Mouse (Mus musculus) neural tube, embryonic 10.5 days (tissue): Measurements from ENCODE around the gene Gm7694.

Source experiments
- DNase-seq: peaks from one replicate; pipeline ENCODE4 v3.0.0-alpha.2; 2017; ENCODE audit warnings: low spot score; ENCODE audit errors: extremely low spot score

Gm7694 gene

GRCm38 (mm10) chr1:170306232-170306631 is at the start of gene Gm7694:
TSS of gene Gm7694 (minus strand) at chr1:170306332.
- no peak for DNase-seq

GRCm38 (mm10) chr1:170353335-170353734 is 47.2 kb upstream of the Gm7694 start:
- no peak for DNase-seq

GRCm38 (mm10) chr1:170351080-170351479 is 44.9 kb upstream of the Gm7694 start:
- no peak for DNase-seq

- DNase-seq: no peak
Observed at GRCm38 (mm10) chr1:170346266-170346665, 40.1 kb upstream of the Gm7694 start.

- DNase-seq: no peak
Observed at GRCm38 (mm10) chr1:170343906-170344305, 37.8 kb upstream of the Gm7694 start.

GRCm38 (mm10) chr1:170343081-170343480 is 36.9 kb upstream of the Gm7694 start:
- DNase-seq: no peak

- no peak for DNase-seq
Observed at GRCm38 (mm10) chr1:170339943-170340342, 33.8 kb upstream of the Gm7694 start.

- no peak for DNase-seq
Observed at GRCm38 (mm10) chr1:170332775-170333174, 26.6 kb upstream of the Gm7694 start.

GRCm38 (mm10) chr1:170331926-170332325 is 25.8 kb upstream of the Gm7694 start:
- DNase-seq: no peak

- no peak for DNase-seq
Observed at GRCm38 (mm10) chr1:170325277-170325676, 19.1 kb upstream of the Gm7694 start.

GRCm38 (mm10) chr1:170324312-170324711 is 18.2 kb upstream of the Gm7694 start:
- no peak for DNase-seq

GRCm38 (mm10) chr1:170323001-170323400 is 16.9 kb upstream of the Gm7694 start:
- no peak for DNase-seq

- no peak for DNase-seq
Observed at GRCm38 (mm10) chr1:170322046-170322445, 15.9 kb upstream of the Gm7694 start.

- no peak for DNase-seq
Observed at GRCm38 (mm10) chr1:170311431-170311830, 5.3 kb upstream of the Gm7694 start.

GRCm38 (mm10) chr1:170308503-170308902 is 2.4 kb upstream of the Gm7694 start, which contains the start of gene Spata46:
TSS of gene Spata46 (plus strand) at chr1:170308803.
- no peak for DNase-seq

GRCm38 (mm10) chr1:170305002-170305401 is 1.1 kb downstream of the Gm7694 start:
- no peak for DNase-seq

- no peak for DNase-seq
Observed at GRCm38 (mm10) chr1:170303103-170303502, 3.0 kb downstream of the Gm7694 start.

GRCm38 (mm10) chr1:170302456-170302855 is 3.7 kb downstream of the Gm7694 start:
- no peak for DNase-seq

- DNase-seq: no peak
Observed at GRCm38 (mm10) chr1:170301686-170302085, 4.4 kb downstream of the Gm7694 start.

GRCm38 (mm10) chr1:170299496-170299895 is 6.6 kb downstream of the Gm7694 start:
- DNase-seq: no peak

GRCm38 (mm10) chr1:170294786-170295570 is 11.2 kb downstream of the Gm7694 start:
- no peak for DNase-seq

- DNase-seq: no peak
Observed at GRCm38 (mm10) chr1:170293257-170293656, 12.9 kb downstream of the Gm7694 start.

GRCm38 (mm10) chr1:170292239-170292951 is 13.7 kb downstream of the Gm7694 start:
- no peak for DNase-seq
